Mouse (Mus musculus) ES-Bruce4 (cell line): Measurements from ENCODE around the gene Bod1l.

ENCODE experiments used
- CTCF ChIP-seq: IDR thresholded peaks from one replicate; pipeline ENCODE4 v1.8.1; 2011; ENCODE audit warnings: low read depth, low read length
- POLR2A ChIP-seq: IDR thresholded peaks from one replicate; pipeline ENCODE4 v1.8.1; 2011; ENCODE audit warnings: low read length; ENCODE audit not compliant: insufficient read depth

DNA sequence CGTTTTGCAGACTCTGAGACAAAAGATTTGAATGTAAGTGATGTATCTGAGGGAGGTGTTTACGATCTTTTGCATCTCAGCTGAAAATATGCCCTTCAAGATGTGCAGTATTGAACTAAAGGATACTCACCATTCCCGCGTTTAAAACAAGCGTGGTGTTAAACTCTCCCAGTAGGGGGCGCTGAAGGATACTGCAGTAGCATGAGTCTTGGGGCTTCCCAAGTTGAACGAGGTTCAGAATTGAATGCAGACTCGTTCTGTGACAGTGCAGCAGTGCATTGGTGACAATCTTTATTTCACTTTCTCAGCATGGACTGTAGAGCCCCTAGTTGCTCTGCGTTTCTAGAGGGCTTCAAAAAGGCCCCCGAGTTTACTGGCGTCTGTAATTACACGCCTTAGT is 40.4 kb upstream of the Bod1l start:
- TF ChIP-seq CTCF (peak; percentile 21), POLR2A (no peak)
